31 mouse cellular contexts compared by ENCODE assay signal in the genomic region with DNA sequence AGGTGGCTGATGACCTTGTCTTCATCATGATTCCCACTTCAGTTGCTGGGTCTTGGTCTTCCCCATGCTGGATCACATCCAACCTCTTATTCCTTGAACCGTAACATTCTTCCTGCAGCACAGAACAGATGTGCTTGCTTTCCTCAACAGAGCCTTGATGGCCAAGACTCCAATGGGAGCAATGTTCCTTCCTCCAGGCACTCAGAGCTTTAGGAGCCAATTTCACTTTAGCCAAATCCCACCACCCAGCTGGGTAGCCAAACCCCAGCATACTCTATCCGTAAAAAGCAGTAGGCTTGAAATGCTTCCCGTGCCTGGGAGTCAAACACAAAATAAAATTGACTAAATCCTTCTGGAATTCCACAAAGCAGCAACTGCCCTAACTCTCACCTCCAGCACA.
"Had no signal": no experiment of that assay in that cellular context is flagged by ENCODE, and none has a peak within 500 bp of the region (broad histone marks: within the 10 kb centered on the region; RNA-seq: fewer than 3 reads in every experiment).

No protein-coding gene starts in this region.

- H3K27me3 ChIP-seq: limb, embryonic 12.5 days; limb, embryonic 15.5 days; liver, embryonic 12.5 days; liver, embryonic 13.5 days; liver, embryonic 15.5 days; lung, embryonic 15.5 days; megakaryocyte, embryonic 14.5 days; midbrain, embryonic 12.5 days; midbrain, embryonic 13.5 days; midbrain, embryonic 15.5 days; neural tube, embryonic 12.5 days had no signal

- H3K9ac ChIP-seq: limb, embryonic 12.5 days; limb, embryonic 15.5 days; liver, embryonic 12.5 days; liver, embryonic 13.5 days; liver, embryonic 14.5 days; liver, embryonic 15.5 days; liver, postnatal 0 days; lung, embryonic 14.5 days; lung, embryonic 15.5 days; midbrain, embryonic 12.5 days; midbrain, embryonic 13.5 days; midbrain, embryonic 15.5 days; neural tube, embryonic 12.5 days had no signal

- H3K9me3 ChIP-seq: limb, embryonic 12.5 days; limb, embryonic 15.5 days; liver, embryonic 12.5 days; liver, embryonic 13.5 days; liver, embryonic 15.5 days; lung, embryonic 15.5 days; megakaryocyte, embryonic 14.5 days; midbrain, embryonic 10.5 days; midbrain, embryonic 12.5 days; midbrain, embryonic 13.5 days; midbrain, embryonic 15.5 days; neural tube, embryonic 12.5 days had no signal

- DNase-seq: left cerebral cortex, postnatal 4 days; liver; liver, embryonic 13.5 days; liver, postnatal 0 days; lung, adult 18-20 months; lung, adult 2 months; lung, embryonic 14.5 days; lung, postnatal 10 days; lung, postnatal 14 days; lung, postnatal 36 days; lung, postnatal 4 days; midbrain, embryonic 14.5 days had no signal

- H3K4me2 ChIP-seq: limb, embryonic 12.5 days; limb, embryonic 15.5 days; liver, embryonic 11.5 days; liver, embryonic 12.5 days; liver, embryonic 13.5 days; liver, embryonic 15.5 days; lung, embryonic 14.5 days; lung, embryonic 15.5 days; midbrain, embryonic 11.5 days; midbrain, embryonic 12.5 days; midbrain, embryonic 13.5 days; midbrain, embryonic 15.5 days; neural tube, embryonic 12.5 days had no signal

- H3K4me3 ChIP-seq: left cerebral cortex, adult 2 months; limb, embryonic 12.5 days; limb, embryonic 15.5 days; liver, embryonic 12.5 days; liver, embryonic 13.5 days; liver, embryonic 15.5 days; lung, embryonic 15.5 days; megakaryocyte, embryonic 14.5 days; midbrain, embryonic 10.5 days; midbrain, embryonic 12.5 days; midbrain, embryonic 13.5 days; midbrain, embryonic 15.5 days; myocyte; neural tube, embryonic 12.5 days had no signal

- H3K36me3 ChIP-seq: limb, embryonic 12.5 days; limb, embryonic 15.5 days; liver, embryonic 12.5 days; liver, embryonic 13.5 days; liver, embryonic 15.5 days; lung, embryonic 15.5 days; midbrain, embryonic 10.5 days; midbrain, embryonic 12.5 days; midbrain, embryonic 13.5 days; midbrain, embryonic 15.5 days; neural tube, embryonic 12.5 days had no signal

- ATAC-seq: liver, embryonic 12.5 days; liver, postnatal 0 days; lung, postnatal 0 days; midbrain, embryonic 13.5 days; midbrain, embryonic 15.5 days; midbrain, embryonic 16.5 days had no signal

- H3K4me1 ChIP-seq: limb, embryonic 12.5 days; liver, embryonic 12.5 days; liver, embryonic 13.5 days; liver, embryonic 15.5 days; lung, embryonic 15.5 days; megakaryocyte, embryonic 14.5 days; midbrain, embryonic 10.5 days; midbrain, embryonic 12.5 days; midbrain, embryonic 13.5 days; midbrain, embryonic 15.5 days; neural tube, embryonic 12.5 days had no signal

- H3K27ac ChIP-seq: left cerebral cortex, adult 2 months; limb, embryonic 12.5 days; limb, embryonic 15.5 days; liver, embryonic 12.5 days; liver, embryonic 13.5 days; liver, embryonic 14.5 days; liver, embryonic 15.5 days; lung, embryonic 15.5 days; macrophage; midbrain, embryonic 10.5 days; midbrain, embryonic 12.5 days; midbrain, embryonic 13.5 days; midbrain, embryonic 15.5 days; neural tube, embryonic 12.5 days had no signal
